Mouse (Mus musculus) WW6 (cell line): Measurements from ENCODE around the gene Ssh2.

Experiments used
- DNase-seq: peaks from one replicate; pipeline ENCODE4 v3.0.0-alpha.2; 2013; ENCODE audit warnings: low read depth, low spot score

The Ssh2 gene

DNA sequence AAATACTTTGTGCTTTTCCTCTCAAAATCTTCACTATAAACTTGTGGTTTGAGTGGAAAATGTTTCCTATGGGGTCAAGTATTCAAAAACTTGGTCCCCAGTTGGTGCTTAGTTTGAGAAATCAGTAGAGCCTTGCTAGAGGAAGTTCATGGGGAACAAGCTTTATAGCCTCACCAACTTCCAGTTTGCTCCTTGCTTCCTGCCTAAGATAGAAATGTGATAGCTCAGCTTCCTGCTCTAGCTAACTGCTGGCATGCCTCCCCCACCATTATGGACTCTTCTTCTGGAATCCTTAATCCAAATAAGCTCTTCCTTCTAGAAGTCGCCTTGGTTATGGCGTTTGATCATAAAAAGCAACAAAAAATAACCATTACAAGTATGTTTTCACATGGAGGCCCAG, 190.2 kb downstream of the Ssh2 start:
- no peak for DNase-seq

- DNase-seq, result no peak
Measured at GRCm38 (mm10) chr11:77409879-77410278, 193.8 kb downstream of the Ssh2 start.

DNA sequence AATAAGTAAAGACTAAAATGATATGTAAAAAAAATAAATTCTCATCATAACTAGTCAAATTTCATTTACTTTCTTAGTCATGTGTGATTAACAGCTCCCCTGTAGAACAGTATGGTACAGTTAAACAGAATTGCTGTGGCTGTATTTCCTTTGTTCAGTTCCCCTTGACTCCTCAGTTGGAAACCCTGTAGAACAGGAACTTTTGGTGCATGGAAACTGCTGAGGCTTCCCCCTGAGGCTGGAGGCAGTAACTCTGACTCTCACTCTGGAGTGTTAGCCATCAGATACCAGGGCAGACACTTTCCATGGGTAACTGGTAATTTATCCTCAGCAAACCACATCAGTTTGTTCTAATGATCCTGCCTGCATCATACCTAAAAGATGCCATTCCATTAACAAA, 195.2 kb downstream of the Ssh2 start:
- no peak for DNase-seq

- DNase-seq, result no peak
Measured at GRCm38 (mm10) chr11:77414141-77414839, 198.2 kb downstream of the Ssh2 start.

DNA sequence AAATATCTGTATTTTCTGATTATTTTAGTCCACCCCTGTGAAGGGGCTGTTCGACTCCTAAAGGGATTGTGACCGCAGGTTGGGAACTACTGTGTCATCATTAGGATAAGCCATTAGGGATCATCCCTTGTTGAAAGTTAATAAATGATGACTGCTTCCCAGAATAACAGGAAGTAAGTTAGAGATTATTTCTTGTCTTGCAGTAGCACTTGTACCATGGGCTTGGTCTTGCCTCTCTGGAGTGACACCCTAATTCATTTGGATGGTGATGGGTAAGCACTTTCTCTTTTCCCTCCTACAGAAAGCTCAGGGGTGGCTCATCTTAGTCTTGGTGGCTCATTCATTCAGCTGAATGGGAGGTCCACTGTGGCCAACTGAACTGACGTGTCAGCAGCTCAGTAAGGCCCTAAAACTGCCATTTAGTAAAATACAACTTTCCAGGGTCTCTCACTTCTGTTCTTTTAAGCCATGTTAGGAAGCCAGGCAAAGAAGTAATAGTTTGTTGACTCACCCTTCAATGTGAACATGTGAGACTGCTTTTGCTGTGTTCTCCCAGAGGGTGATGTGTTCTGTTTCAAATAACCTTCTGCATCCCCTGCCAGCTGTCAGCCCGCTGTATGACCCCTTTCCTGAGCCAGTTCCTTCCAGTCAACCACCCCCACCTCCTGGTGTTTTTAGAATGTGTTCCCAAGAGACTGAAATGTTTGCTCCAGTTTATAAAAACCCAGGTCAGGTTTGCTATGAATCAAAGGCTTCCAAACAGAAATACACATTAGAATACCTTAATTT, 200.3 kb downstream of the Ssh2 start:
- DNase-seq, result no peak

DNA sequence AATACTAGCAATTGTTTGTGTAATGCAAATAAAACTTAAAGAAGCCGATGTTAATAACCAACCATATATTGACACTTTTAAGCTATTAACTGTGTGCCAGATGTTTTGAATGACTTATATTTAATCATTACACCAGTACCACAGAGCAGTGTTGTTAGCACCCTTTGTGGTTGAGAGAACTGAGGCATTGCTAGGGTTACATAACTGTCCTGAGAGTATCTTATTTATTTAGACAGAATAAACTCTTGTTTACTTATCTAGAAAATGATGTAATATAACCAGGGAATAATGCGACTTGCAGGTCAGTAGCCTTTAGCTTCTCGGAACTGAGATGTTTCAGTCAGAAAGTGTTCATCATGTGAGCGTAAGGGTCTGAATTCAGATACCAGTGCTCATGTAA, 201.9 kb downstream of the Ssh2 start:
- DNase-seq, result no peak

- DNase-seq, result no peak
Measured at GRCm38 (mm10) chr11:77423175-77423859, 207.2 kb downstream of the Ssh2 start.

- no peak for DNase-seq
Measured at GRCm38 (mm10) chr11:77428446-77428845, 212.4 kb downstream of the Ssh2 start.

GRCm38 (mm10) chr11:77437026-77437425, 220.9 kb downstream of the Ssh2 start:
- no peak for DNase-seq

GRCm38 (mm10) chr11:77440081-77440480, 224.0 kb downstream of the Ssh2 start:
- DNase-seq, result no peak

DNA sequence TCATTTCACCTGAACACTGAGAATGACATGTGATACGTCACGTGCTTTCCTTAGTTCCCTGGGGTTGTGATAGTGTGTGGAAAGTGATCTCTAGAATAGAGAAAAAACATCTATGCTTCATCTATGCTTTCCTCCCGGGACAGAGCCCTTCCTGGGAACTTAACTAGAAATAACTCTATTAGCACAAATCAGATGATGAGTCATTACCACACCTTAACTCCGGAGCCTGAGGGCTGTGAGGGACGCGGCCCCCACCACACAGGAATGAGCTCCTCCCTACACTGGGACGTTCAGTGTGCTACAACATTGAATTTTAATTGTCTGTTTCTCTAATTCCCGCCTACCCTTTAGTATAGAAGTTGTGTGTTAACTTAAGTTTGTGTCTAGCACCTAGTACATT, 224.9 kb downstream of the Ssh2 start:
- no peak for DNase-seq

GRCm38 (mm10) chr11:77442186-77443170, 226.4 kb downstream of the Ssh2 start:
- no peak for DNase-seq

DNA sequence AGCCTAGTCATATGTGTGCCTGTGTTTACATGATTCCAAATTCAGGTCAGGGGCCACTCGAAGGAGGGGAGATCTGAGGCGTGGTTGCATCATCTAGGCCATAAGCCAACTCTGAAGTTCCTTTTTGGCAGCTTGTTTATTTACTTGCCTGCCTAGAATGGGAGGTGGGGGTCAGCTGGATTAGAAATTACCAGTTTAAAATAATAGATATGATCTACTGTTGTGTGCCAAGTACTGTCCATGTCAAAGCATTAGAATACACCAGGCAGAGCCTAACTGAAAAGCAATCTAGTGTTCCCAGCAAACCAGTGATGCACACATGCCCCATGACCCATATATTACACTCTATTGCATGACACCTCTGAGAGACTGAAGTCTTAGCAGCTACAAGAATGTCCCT, 228.9 kb downstream of the Ssh2 start:
- no peak for DNase-seq

DNA sequence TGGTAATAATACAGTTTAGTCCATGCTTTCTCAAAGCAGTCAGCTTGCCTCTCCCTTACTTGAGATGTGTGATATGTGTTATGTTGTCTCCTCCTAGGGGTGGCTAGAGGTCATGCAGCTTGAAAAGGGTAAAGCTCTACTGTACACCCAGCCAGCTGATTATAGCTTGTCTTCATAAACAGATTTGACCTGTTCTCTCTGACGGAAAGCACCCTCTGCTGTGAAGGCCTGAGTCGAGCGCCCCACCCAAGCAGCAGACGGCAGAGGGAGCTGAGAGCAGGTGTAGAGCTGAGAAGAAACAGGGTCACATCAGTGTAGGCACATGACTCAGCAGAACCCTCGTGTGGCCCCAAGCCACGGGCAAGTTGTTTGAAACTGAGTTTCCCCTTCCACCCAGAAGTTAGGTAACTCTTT, 230.5 kb downstream of the Ssh2 start:
- DNase-seq, result no peak

DNA sequence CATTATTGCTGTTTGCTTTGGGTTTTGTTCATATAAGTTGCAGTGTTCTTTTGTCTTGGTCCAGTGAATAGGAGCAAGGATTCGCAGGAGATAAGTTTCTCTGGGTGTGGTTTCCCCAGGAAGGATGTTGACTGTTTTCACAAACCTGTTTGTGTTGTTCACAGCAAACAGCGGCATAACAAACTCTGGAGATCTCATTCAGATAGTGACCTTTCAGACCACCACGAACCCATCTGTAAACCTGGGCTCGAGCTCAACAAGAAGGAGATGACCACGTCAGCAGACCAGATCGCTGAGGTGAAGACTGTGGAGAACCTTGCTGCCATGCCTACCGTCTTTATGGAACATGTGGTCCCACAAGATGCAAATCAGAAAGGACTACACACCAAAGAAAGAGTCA, 233.1 kb downstream of the Ssh2 start:
- DNase-seq, result no peak

GRCm38 (mm10) chr11:77451670-77452069, 235.6 kb downstream of the Ssh2 start:
- DNase-seq, result no peak

- DNase-seq, result no peak
Measured at GRCm38 (mm10) chr11:77453388-77453787, 237.3 kb downstream of the Ssh2 start.

- no peak for DNase-seq
Measured at GRCm38 (mm10) chr11:77455770-77456510, 239.9 kb downstream of the Ssh2 start.

DNA sequence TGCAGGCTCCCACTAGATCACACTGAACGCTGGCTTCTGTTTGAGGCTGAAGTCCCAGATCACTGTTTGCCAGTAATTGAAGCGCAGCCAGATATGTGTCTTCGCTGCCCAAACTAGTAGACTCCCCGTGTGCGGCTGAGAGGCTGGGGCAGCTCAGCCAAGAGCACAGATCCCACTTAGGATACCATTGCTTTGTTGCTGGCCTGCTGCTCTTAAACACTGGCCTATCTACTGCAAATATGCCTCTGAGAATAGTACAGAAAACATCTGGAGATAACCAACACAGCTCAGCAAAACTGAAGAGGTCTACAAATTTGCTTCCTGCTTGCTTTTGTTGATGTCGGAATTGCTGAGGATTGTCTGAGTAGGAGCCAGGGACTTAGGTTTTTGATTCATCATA, 240.8 kb downstream of the Ssh2 start:
- no peak for DNase-seq

GRCm38 (mm10) chr11:77461856-77462255, 245.8 kb downstream of the Ssh2 start:
- no peak for DNase-seq
